Mouse (Mus musculus): ENCODE data around the gene Bcr.

DNA sequence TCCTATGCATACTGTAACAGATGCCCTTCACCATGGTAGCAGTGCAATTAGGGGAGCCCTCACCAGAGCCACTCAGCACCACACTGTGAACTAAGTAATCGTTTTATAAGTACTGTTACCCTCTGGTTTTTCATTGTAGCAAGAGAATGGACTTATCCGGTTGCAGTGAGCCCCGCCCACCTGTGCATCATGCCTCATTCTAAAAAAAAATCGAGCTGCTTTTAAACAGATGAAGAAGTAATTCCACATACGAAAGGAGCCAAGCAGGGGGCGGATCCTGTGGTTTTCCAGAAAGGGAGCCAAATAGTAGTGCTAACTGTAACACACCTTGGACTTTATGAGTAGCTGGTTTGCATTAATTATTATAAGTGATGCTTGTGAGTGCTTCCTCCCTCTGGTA is 58.1 kb downstream of the Bcr start:
- TF ChIP-seq POLR2A (IDR thresholded peaks at IDR 0.05; ENCODE audit: control insufficient read depth, low read depth, low read length) (no peak), CTCF (IDR thresholded peaks at IDR 0.05; ENCODE audit: control insufficient read depth, insufficient read depth, insufficient replicate concordance, low read depth, low read length) (no peak)

All from testis, adult 2 months (tissue).